Mouse (Mus musculus) layer of hippocampus, adult 9-11 months (tissue): Measurements from ENCODE around the gene Sh3yl1.

Experiments used
- DNase-seq: peaks from one replicate; pipeline ENCODE4 v3.0.0; 2022

The Sh3yl1 gene

DNA sequence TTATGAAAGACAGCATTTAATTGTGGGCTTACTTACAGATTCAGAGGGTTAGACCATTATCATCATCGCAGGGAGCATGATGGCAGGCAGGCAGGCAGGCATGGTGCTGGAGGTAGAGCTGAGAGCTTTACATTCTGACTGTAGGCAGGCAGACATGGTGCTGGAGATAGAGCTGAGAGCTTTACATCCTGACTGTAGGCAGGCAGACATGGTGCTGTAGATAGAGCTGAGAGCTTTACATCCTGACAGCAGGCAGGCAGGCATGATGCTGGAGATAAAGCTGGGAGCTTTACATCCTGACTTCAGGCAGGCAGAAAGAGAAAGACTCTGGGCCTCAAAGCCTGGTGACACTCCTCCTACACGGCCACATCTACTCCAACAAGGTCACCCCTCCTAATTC, 59.2 kb downstream of the Sh3yl1 start:
- DNase-seq, result no peak

DNA sequence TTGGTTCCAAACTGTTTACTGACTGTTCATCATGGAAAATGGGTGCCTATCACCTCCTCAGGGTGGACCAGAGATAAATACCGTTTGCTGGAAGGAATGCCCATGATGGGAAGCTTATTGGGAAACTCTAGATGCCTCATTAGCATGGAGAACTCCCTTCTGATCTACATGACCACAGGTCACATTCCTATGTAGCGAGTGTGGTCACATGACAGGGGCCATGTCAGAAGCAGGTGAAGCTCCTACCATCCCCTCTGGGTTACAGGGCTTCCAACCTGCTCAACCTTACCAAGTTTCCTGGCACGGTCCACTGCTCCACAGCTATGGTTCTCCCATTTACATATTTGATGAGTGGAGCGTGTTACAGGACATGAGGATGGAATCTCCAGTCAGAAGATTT, 92.3 kb downstream of the Sh3yl1 start:
- DNase-seq, result no peak

DNA sequence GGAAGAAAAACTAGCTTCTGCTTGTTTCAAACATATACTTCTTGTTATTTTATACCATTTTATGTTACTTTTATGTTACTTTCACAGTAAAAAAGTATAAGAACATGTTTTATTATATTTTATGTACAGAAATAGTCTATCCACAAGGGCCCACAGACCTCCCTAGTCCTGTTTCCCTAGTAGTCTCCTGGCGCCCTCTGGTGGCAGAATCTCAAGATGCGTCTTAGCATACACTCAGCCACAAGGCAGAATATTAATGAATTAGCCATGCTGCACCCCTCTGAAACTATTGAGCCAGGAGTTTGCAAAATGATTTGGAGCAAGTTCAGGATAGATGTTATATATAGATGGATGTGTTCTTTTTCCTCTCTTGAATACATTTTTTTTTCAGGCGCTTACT, 93.5 kb downstream of the Sh3yl1 start:
- DNase-seq, result peak; percentile 45

DNA sequence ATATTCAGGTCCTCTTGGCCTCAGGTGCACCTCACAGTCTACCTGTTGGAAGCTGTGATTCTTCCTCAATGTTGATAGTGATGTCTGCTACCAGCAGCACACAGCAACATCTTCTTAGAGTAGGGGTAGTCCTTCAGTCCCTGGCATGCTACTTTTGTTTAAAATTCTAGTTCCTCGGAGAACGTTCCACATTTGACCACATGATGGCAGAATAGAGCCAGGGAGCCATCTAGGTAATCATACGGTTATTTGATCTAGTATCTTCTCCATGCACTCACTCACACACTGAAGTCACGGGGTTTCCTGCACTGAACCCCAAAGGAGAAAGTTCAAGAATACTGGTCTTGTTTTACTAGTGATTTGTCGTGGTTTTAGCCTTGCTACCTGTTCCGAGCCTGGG, 96.7 kb downstream of the Sh3yl1 start:
- DNase-seq, result no peak
